Comparison of ENCODE assay signal across 19 mouse cellular contexts in the genomic region with DNA sequence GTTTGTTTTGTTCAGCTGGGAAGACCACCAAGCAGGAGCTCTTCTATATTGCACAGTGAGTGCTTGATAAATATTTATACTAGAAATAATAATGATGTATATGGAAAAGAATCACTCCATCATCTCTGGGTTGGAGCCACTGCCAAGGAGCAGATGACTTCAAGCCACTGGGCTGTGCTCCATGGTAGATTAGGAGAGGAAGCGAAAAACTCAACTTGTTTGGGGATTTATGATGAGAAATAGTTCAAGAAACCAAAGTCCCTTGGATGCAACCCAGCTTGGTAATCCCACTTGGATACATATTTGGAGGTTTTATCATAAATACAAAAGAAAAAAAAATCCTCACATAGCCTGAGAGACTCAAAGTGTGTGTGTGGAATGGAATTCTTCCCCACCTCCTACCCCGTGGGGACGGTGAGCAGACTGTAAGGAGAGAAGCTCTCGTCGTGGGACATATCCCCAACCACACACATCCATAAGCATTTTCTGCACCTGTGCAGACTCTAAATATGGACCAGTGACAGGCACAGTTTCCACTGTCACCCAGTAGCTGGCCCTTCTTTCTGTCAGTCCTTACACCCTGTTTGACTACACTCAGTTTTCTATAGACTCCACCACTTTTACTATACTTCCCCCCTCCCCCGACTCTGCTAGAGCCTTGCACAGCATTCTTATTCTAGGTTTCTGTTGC.
DNase-seq lines count a peak whose midpoint lies in the region; ATAC-seq and TF ChIP-seq lines count a peak whose summit lies in the region.
"Had no signal": no experiment of that assay in that cellular context is flagged by ENCODE, and none has a peak within 500 bp of the region (broad histone marks: within the 10 kb centered on the region; RNA-seq: fewer than 3 reads in every experiment).

No protein-coding gene starts in this region.

- H3K27me3 ChIP-seq in lung, embryonic 16.5 days (ENCODE audit: control insufficient read depth, insufficient read depth, low read depth, low read length): peaks cover 2% of the 10 kb centered on the region; the same call in 1 of the 2 replicates
- no peaks in the 10 kb centered on the region for H3K27me3 ChIP-seq in stomach, embryonic 15.5 days (replicated peaks)
- H3K27me3 ChIP-seq: heart, embryonic 15.5 days; kidney, embryonic 15.5 days; liver, embryonic 13.5 days; midbrain, embryonic 13.5 days had no signal

- peak overlapping the region; percentile 10; the same call in 1 of the 2 replicates for H3K4me2 ChIP-seq in lung, embryonic 16.5 days (ENCODE audit: low read depth, low read length)
- peak overlapping the region; percentile 24; the same call in 1 of the 2 replicates for H3K4me2 ChIP-seq in stomach, embryonic 15.5 days
- H3K4me2 ChIP-seq: heart, embryonic 15.5 days; kidney, embryonic 15.5 days; liver, embryonic 13.5 days; midbrain, embryonic 13.5 days had no signal

- H3K9me3 ChIP-seq in lung, embryonic 16.5 days (ENCODE audit: control insufficient read depth, low read length): peaks cover 5% of the 10 kb centered on the region; the same call in 1 of the 2 replicates
- no peaks in the 10 kb centered on the region for H3K9me3 ChIP-seq in stomach, embryonic 15.5 days
- H3K9me3 ChIP-seq: heart, embryonic 15.5 days; kidney, embryonic 15.5 days; liver, embryonic 13.5 days; midbrain, embryonic 13.5 days had no signal

- peak; percentile 92 for ATAC-seq in lung, embryonic 16.5 days (ENCODE audit: low read depth)
- peak; percentile 56; the same call in 1 of the 2 replicates for ATAC-seq in stomach, embryonic 15.5 days (ENCODE audit: insufficient read depth, low FRiP score, low read depth)
- ATAC-seq: forebrain, embryonic 14.5 days; midbrain, embryonic 13.5 days had no signal

- intact Hi-C loops in heart, postnatal 14 days (cut with DNase I): no loop called here

- no peaks in the 10 kb centered on the region for H3K36me3 ChIP-seq in lung, embryonic 16.5 days (ENCODE audit: control insufficient read depth, insufficient read depth, low read length)
- no peaks in the 10 kb centered on the region for H3K36me3 ChIP-seq in stomach, embryonic 15.5 days
- H3K36me3 ChIP-seq: heart, embryonic 15.5 days; kidney, embryonic 15.5 days; liver, embryonic 13.5 days; midbrain, embryonic 13.5 days had no signal

- no peak for TF ChIP-seq POLR2A in lung, adult 2 months (IDR thresholded peaks at IDR 0.05; ENCODE audit: borderline replicate concordance, extremely low read depth, low read depth, low read length)

- 45% methylated on average over 6 of the region's 6 CpGs for WGBS in lung, embryonic 16.5 days
- 65% methylated on average over 6 of the region's 6 CpGs for WGBS in lung, adult 2 months
- WGBS in stomach, embryonic 15.5 days: 49% methylated on average over 6 of the region's 6 CpGs

- no peak overlapping the region for H3K9ac ChIP-seq in lung, embryonic 16.5 days (ENCODE audit: low read length)
- H3K9ac ChIP-seq in stomach, embryonic 15.5 days: no peak overlapping the region
- H3K9ac ChIP-seq: heart, embryonic 15.5 days; kidney, embryonic 15.5 days; liver, embryonic 13.5 days; midbrain, embryonic 13.5 days had no signal

- no peak overlapping the region for H3K4me3 ChIP-seq in lung, embryonic 16.5 days (ENCODE audit: low read length)
- H3K4me3 ChIP-seq in lung, adult 2 months (replicated peaks; ENCODE audit: extremely low read depth, low read depth, low read length): no peak overlapping the region
- no peak overlapping the region for H3K4me3 ChIP-seq in stomach, embryonic 15.5 days (replicated peaks)
- H3K4me3 ChIP-seq: heart, embryonic 15.5 days; kidney, embryonic 15.5 days; left cerebral cortex, adult 2 months; liver, embryonic 13.5 days; midbrain, embryonic 13.5 days had no signal

- TF ChIP-seq CTCF in lung, adult 2 months (IDR thresholded peaks at IDR 0.05; ENCODE audit: insufficient read depth, low read length): no peak

- H3K4me1 ChIP-seq in lung, embryonic 16.5 days (replicated peaks; ENCODE audit: control insufficient read depth, insufficient read depth, low read length): peaks cover 9% of the 10 kb centered on the region; the same call in 1 of the 2 replicates
- no peaks in the 10 kb centered on the region for H3K4me1 ChIP-seq in lung, adult 2 months (ENCODE audit: control insufficient read depth, insufficient read depth, low read length)
- H3K4me1 ChIP-seq in stomach, embryonic 15.5 days: peaks cover 14% of the 10 kb centered on the region; the same call in 1 of the 2 replicates
- H3K4me1 ChIP-seq: heart, embryonic 15.5 days had no signal

- no peak overlapping the region for H3K27ac ChIP-seq in lung, embryonic 16.5 days (ENCODE audit: low read length)
- peak overlapping the region; percentile 58; the same call in 1 of the 2 replicates for H3K27ac ChIP-seq in stomach, embryonic 15.5 days
- H3K27ac ChIP-seq: heart, embryonic 15.5 days; kidney, embryonic 15.5 days; left cerebral cortex, adult 2 months; liver, embryonic 13.5 days; midbrain, embryonic 13.5 days had no signal

- peak; percentile 34 for DNase-seq in heart, adult 11 months
- DNase-seq in heart, postnatal 14 days: no peak
- no peak for DNase-seq in lung, adult 2 months
- DNase-seq in NIH3T3 (ENCODE audit: low read depth): peak; percentile 96
- no peak for DNase-seq in kidney, adult 18-20 months
- DNase-seq: adrenal gland, postnatal 36 days; cerebellum, adult 18-20 months; cerebellum, postnatal 36 days; gastrocnemius, postnatal 10 days; kidney, postnatal 4 days; layer of hippocampus, adult 9-11 months; liver, embryonic 13.5 days had no signal

Comparison
In these comparisons a context has a peak if more than half of its experiments do, and no peak if none do; other contexts are left out.
1. DNase-seq: peak in heart, adult 11 months (single experiment) and NIH3T3 (single experiment); none in heart, postnatal 14 days (0 of 2), lung, adult 2 months (single experiment) and kidney, adult 18-20 months (single experiment).